Mouse (Mus musculus) MEL (cell line): ENCODE measurements at regions not wholly inside any gene's neighbourhood (a gene's known extent, or its start where the extent isn't known, plus 50 kb on each side); places are given as distances from the start of the nearest gene placed in this dataset.

Experiments used
- DNase-seq: peaks from one replicate; pipeline ENCODE4 v3.0.0; 2011; ENCODE audit warnings: low read depth, low spot score
- H3K27ac ChIP-seq: 2 replicates; pipeline ENCODE4 v1.5.1; 2012; ENCODE audit warnings: low read depth, mild to moderate bottlenecking, control low read depth, low read length, moderate library complexity; ENCODE audit not compliant: control insufficient read depth
- H3K27me3 ChIP-seq, 2 experiments: fragments of 150-350 bp in 1 of 2; sonication (generic) in 1 of 2; 2 replicates each; pipeline ENCODE4 v1.6.1; 2012; ENCODE audit warnings: low read length in 2 of 2, mild to moderate bottlenecking in 2 of 2, improper control_type of control experiment in 1 of 2, moderate library complexity in 1 of 2; ENCODE audit not compliant: insufficient read depth in 2 of 2, control insufficient read depth in 1 of 2
- H3K36me3 ChIP-seq, 2 experiments: 2 replicates each; pipeline ENCODE4 v1.6.1; 2012 to 2014; ENCODE audit warnings: low read length in 2 of 2, improper control_type of control experiment in 1 of 2, inconsistent platforms in 1 of 2, mild to moderate bottlenecking in 1 of 2; ENCODE audit not compliant: insufficient read depth in 2 of 2, control insufficient read depth in 1 of 2
- H3K4me1 ChIP-seq, 2 experiments: fragments of 150-350 bp in 1 of 2; sonication (generic) in 1 of 2; 2 replicates each; pipeline ENCODE4 v1.6.1; 2012; ENCODE audit warnings: low read length in 2 of 2, improper control_type of control experiment in 1 of 2, mild to moderate bottlenecking in 1 of 2; ENCODE audit not compliant: insufficient read depth in 2 of 2, control insufficient read depth in 1 of 2
- H3K4me3 ChIP-seq, 2 experiments: fragments of 150-350 bp in 1 of 2; sonication (generic) in 1 of 2; 2 replicates each; pipeline ENCODE4 v1.5.1; 2012; ENCODE audit warnings: low read depth in 2 of 2, low read length in 2 of 2, mild to moderate bottlenecking in 2 of 2, moderate library complexity in 2 of 2, control low read depth in 1 of 2, improper control_type of control experiment in 1 of 2; ENCODE audit not compliant: control insufficient read depth in 1 of 2, insufficient read depth in 1 of 2
- H3K79me2 ChIP-seq: 2 replicates; pipeline ENCODE4 v1.6.1; 2012; ENCODE audit warnings: mild to moderate bottlenecking, low read length, moderate library complexity; ENCODE audit not compliant: control insufficient read depth, poor library complexity, insufficient read depth
- H3K9ac ChIP-seq: 2 replicates; pipeline ENCODE4 v1.6.1; 2012; ENCODE audit warnings: low read depth, mild to moderate bottlenecking, control low read depth, low read length, moderate library complexity; ENCODE audit not compliant: control insufficient read depth, poor library complexity, severe bottlenecking
- H3K9me3 ChIP-seq: fragments of 150-350 bp; sonication (generic); replicated peaks from 2 replicates; pipeline ENCODE4 v1.6.1; 2012; ENCODE audit warnings: mild to moderate bottlenecking, low read length, improper control_type of control experiment, moderate library complexity; ENCODE audit not compliant: insufficient read depth
- NELFE ChIP-seq: IDR thresholded peaks from 2 replicates; pipeline ENCODE4 v1.6.1; 2011; ENCODE audit warnings: low read depth, low read length, improper control_type of control experiment
- TCF12 ChIP-seq: IDR thresholded peaks from 2 replicates; pipeline ENCODE4 v1.6.1; 2014; ENCODE audit warnings: low read depth, mild to moderate bottlenecking, inconsistent platforms, low read length, improper control_type of control experiment, moderate library complexity

DNA sequence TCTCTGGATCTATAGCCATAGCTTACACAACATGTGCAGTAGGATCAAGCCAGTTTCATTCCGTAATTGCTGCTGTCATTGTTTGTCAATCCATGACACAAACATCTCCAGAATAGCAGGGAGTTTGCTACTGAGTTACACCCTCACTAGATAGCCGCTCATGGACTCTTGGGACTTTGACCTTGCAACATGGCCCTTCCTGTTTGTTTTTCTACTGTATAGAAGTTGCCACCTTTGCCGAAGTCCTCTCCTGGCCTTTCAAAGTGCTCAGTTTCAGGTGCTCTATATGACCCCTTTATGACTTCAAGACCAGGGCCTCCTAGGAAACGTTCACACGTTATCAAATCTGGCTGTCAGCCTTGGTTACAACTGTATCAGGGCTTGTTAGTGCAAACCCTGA, 1040.8 kb downstream of the Lrfn5 start:
- Histone ChIP-seq H3K36me3 (no peaks in the 10 kb centered on the region), H3K4me1 (no peaks in the 10 kb centered on the region), H3K79me2 (no peaks in the 10 kb centered on the region), H3K9ac (no peak overlapping the region), H3K9me3 (no peaks in the 10 kb centered on the region), H3K27ac (no peak overlapping the region), H3K27me3 (no peaks in the 10 kb centered on the region), H3K4me3 (no peak overlapping the region)
- TF ChIP-seq TCF12 (no peak), NELFE (no peak)
- DNase-seq = no peak
